Mouse (Mus musculus): ENCODE results near the gene Olfr536. TPM values are rescaled to one million over a fixed set of nuclear protein-coding genes. Genes with fewer than 3 reads are reported as not detected.

Olfr536 gene
- polyA plus RNA-seq, 1 experiment from 2014 or later = not detected

Other genes with a start within 250 kb of the Olfr536 start
- gene Olfr525, start 186.5 kb downstream of the Olfr536 start, polyA plus RNA-seq (2015; fragmentation: Nextera tagmentation; extraction: Ambion mirVana) = not detected in 2 replicates
- gene Olfr527, start 173.4 kb downstream of the Olfr536 start, polyA plus RNA-seq (2015; fragmentation: Nextera tagmentation; extraction: Ambion mirVana) = not detected in 2 replicates
- not detected in 2 replicates for gene Olfr60, start 145.7 kb downstream of the Olfr536 start, polyA plus RNA-seq (2015; fragmentation: Nextera tagmentation; extraction: Ambion mirVana)
- gene Olfr530, start 131.1 kb downstream of the Olfr536 start, polyA plus RNA-seq (2015; fragmentation: Nextera tagmentation; extraction: Ambion mirVana) = not detected in 2 replicates
- not detected in 2 replicates for gene Olfr531, start 104.5 kb downstream of the Olfr536 start, polyA plus RNA-seq (2015; fragmentation: Nextera tagmentation; extraction: Ambion mirVana)
- gene Olfr532, start 85.8 kb downstream of the Olfr536 start, polyA plus RNA-seq (2015; fragmentation: Nextera tagmentation; extraction: Ambion mirVana) = not detected in 2 replicates
- not detected in 2 replicates for gene Olfr533, start 44.0 kb downstream of the Olfr536 start, polyA plus RNA-seq (2015; fragmentation: Nextera tagmentation; extraction: Ambion mirVana)
- gene Olfr535, start 23.2 kb downstream of the Olfr536 start, polyA plus RNA-seq (2015; fragmentation: Nextera tagmentation; extraction: Ambion mirVana) = not detected in 2 replicates
- gene Olfr538, start 60.5 kb upstream of the Olfr536 start, polyA plus RNA-seq (2015; fragmentation: Nextera tagmentation; extraction: Ambion mirVana) = not detected in 2 replicates
- not detected in 2 replicates for gene Olfr46, start 93.9 kb upstream of the Olfr536 start, polyA plus RNA-seq (2015; fragmentation: Nextera tagmentation; extraction: Ambion mirVana)
- not detected in 2 replicates for gene Olfr61, start 121.6 kb upstream of the Olfr536 start, polyA plus RNA-seq (2015; fragmentation: Nextera tagmentation; extraction: Ambion mirVana)
- not detected in 2 replicates for gene Olfr53, start 139.1 kb upstream of the Olfr536 start, polyA plus RNA-seq (2015; fragmentation: Nextera tagmentation; extraction: Ambion mirVana)
- gene Olfr539, start 152.5 kb upstream of the Olfr536 start, polyA plus RNA-seq (2015; fragmentation: Nextera tagmentation; extraction: Ambion mirVana) = not detected in 2 replicates
- not detected in 2 replicates for gene Olfr45, start 174.6 kb upstream of the Olfr536 start, polyA plus RNA-seq (2015; fragmentation: Nextera tagmentation; extraction: Ambion mirVana)
- not detected in 2 replicates for gene Olfr541, start 189.9 kb upstream of the Olfr536 start, polyA plus RNA-seq (2015; fragmentation: Nextera tagmentation; extraction: Ambion mirVana)